Mouse (Mus musculus) ES-E14 (cell line): Measurements from ENCODE around the gene Tceal8. TPM values are rescaled to one million over a fixed set of nuclear protein-coding genes. Genes with fewer than 3 reads are reported as not detected.

ENCODE experiments used
- DNase-seq: peaks from one replicate; pipeline ENCODE4 v3.0.0-alpha.2; 2013; ENCODE audit warnings: low read depth, low spot score
- H3K27ac ChIP-seq: 2 replicates; pipeline ENCODE4 v1.5.1; 2012; ENCODE audit warnings: low read depth, mild to moderate bottlenecking, low read length, moderate library complexity, mixed read lengths; ENCODE audit not compliant: poor library complexity, insufficient read depth, severe bottlenecking
- H3K36me3 ChIP-seq: 2 replicates; pipeline ENCODE4 v1.6.1; 2012; ENCODE audit warnings: mild to moderate bottlenecking, low read length, moderate library complexity, mixed read lengths; ENCODE audit not compliant: control insufficient read depth, poor library complexity, insufficient read depth, severe bottlenecking
- H3K4me1 ChIP-seq, 2 experiments: fragments of 150-350 bp in 1 of 2; sonication (generic) in 1 of 2; 2 replicates each; pipeline ENCODE4 v1.6.1; 2012; ENCODE audit warnings: low read length in 2 of 2, mild to moderate bottlenecking in 1 of 2, mixed read lengths in 1 of 2; ENCODE audit not compliant: control insufficient read depth in 2 of 2, insufficient read depth in 2 of 2, poor library complexity in 1 of 2
- H3K4me3 ChIP-seq, 2 experiments: fragments of 150-350 bp in 1 of 2; sonication (generic) in 1 of 2; 2 replicates each; pipeline ENCODE4 v1.5.1; 2012; ENCODE audit warnings: low read length in 2 of 2, low read depth in 1 of 2, mild to moderate bottlenecking in 1 of 2, mixed read lengths in 1 of 2; ENCODE audit not compliant: insufficient read depth in 1 of 2, poor library complexity in 1 of 2, severe bottlenecking in 1 of 2
- H3K9ac ChIP-seq: 2 replicates; pipeline ENCODE4 v1.6.1; 2012; ENCODE audit warnings: low read depth, mild to moderate bottlenecking, low read length, mixed read lengths; ENCODE audit not compliant: poor library complexity, insufficient read depth, severe bottlenecking
- H3K9me3 ChIP-seq: fragments of 150-350 bp; sonication (generic); 2 replicates; pipeline ENCODE4 v1.6.1; 2012; ENCODE audit warnings: low read depth, mild to moderate bottlenecking, low read length; ENCODE audit not compliant: control insufficient read depth, insufficient read depth
- CHD2 ChIP-seq: IDR thresholded peaks from 2 replicates; pipeline ENCODE4 v1.6.1; 2014; ENCODE audit warnings: mild to moderate bottlenecking, low read depth, low read length, inconsistent platforms
- HCFC1 ChIP-seq: IDR thresholded peaks from 2 replicates; pipeline ENCODE4 v1.6.1; 2012; ENCODE audit warnings: low read length, inconsistent platforms, borderline replicate concordance; ENCODE audit not compliant: insufficient read depth
- MAFK ChIP-seq: IDR thresholded peaks from 2 replicates; pipeline ENCODE4 v1.6.1; 2014; ENCODE audit warnings: mild to moderate bottlenecking, low read depth, low read length, inconsistent platforms; ENCODE audit not compliant: insufficient read depth
- ZC3H11A ChIP-seq: IDR thresholded peaks from 2 replicates; pipeline ENCODE4 v1.6.1; 2012; ENCODE audit warnings: low read depth, mild to moderate bottlenecking, inconsistent platforms, low read length, borderline replicate concordance
- ZNF384 ChIP-seq: IDR thresholded peaks from 2 replicates; pipeline ENCODE4 v1.6.1; 2012; ENCODE audit warnings: low read depth, low read length, inconsistent platforms
- in situ Hi-C, 2 experiments: fragments of 600-800 bp; cut with MboI; formaldehyde crosslinking; loops; one replicate each; pipeline ENCODE4 v1.15.1; 2025; ENCODE audit warnings: low sequenced_read_pairs in 2 of 2, inconsistent platforms in 1 of 2; ENCODE audit not compliant: unreplicated experiment in 2 of 2
- total RNA-seq: library from RNA; depleted of rRNA; stranded (reverse); fragments of 300-350 nt; gene quantifications from 2 replicates; pipeline ENCODE4 v1.2.3, GENCODE M21; 2012; rRNA removed

Tceal8 gene
- total RNA-seq, 1 experiment: 76.2 TPM

DNA sequence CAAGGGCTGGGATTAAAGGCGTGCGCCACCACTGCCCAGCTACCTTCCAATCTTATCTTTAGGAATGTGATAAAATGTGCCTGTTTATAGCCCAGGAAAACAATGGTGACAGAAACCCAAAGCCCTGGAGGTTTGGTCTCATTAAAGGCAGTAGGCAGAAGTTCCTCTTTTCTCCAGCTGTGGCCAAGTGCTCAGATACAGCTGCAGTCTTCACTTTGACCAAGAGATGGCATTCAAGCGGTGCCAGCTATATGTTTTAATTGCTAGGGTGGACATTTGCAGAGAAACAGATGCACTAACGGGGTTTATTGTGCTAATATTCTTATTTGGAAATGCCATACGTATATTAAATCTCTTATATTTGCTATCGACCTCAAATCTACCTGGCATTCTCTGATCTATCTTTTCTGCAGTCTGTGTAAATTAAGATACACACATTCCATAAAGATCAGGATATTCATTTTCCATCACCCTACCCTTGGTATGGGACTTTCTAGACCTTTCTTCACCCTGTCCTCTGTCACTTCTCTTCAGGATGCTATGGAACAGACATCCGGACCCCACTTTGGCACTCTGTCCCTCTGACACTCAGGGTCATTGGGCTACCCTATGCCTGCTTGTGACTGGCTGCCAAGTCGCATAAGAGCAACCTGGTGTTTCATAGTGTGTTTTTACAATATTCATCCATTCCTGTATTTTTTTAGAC, 45.0 kb downstream of the Tceal8 start:
- in situ Hi-C loops: no loop called here
- Histone ChIP-seq H3K4me3 (no peak overlapping the region), H3K9ac (no peak overlapping the region), H3K4me1 (no peaks in the 10 kb centered on the region), H3K27ac (no peak overlapping the region), H3K36me3 (no peaks in the 10 kb centered on the region), H3K9me3 (no peaks in the 10 kb centered on the region)
- DNase-seq: no peak
- TF ChIP-seq ZC3H11A (no peak), CHD2 (no peak), ZNF384 (no peak), MAFK (no peak), HCFC1 (no peak)

Other genes starting within 250 kb of the Tceal8 start
- 54.2 and 89.3 TPM in 2 replicates for gene Arxes2, start 178.5 kb downstream of the Tceal8 start, total RNA-seq
- 17.7 and 30.7 TPM in 2 replicates for gene Arxes1, start 139.0 kb downstream of the Tceal8 start, total RNA-seq
- gene Bex2, start 104.1 kb downstream of the Tceal8 start, total RNA-seq: 43.2 and 54.1 TPM in 2 replicates
- 3.0 and 6.6 TPM in 2 replicates for gene Nxf3, start 87.1 kb downstream of the Tceal8 start, total RNA-seq
- gene Bex4, start 33.3 kb downstream of the Tceal8 start, total RNA-seq: 49.2 and 68.7 TPM in 2 replicates
- 1.6 and 6.2 TPM in 2 replicates for gene Tceal5, start 31.5 kb upstream of the Tceal8 start, total RNA-seq
- gene Tceal7, start 42.4 kb upstream of the Tceal8 start, total RNA-seq: 1.2 and 2.8 TPM in 2 replicates
- 389 and 461 TPM in 2 replicates for gene Bex1, start 43.2 kb upstream of the Tceal8 start, total RNA-seq
- gene Tceal9, start 72.7 kb upstream of the Tceal8 start, total RNA-seq: 121 and 243 TPM in 2 replicates
- gene Bex3, start 97.9 kb upstream of the Tceal8 start, total RNA-seq: 358 and 629 TPM in 2 replicates